Mouse (Mus musculus): ENCODE results near the gene Micu1.

Micu1 gene

GRCm38 (mm10) chr10:59721555-59721954 lies 19.3 kb downstream of the Micu1 start:
- DNase-seq (ENCODE audit: low spot score), result no peak

- no peak for DNase-seq (ENCODE audit: low spot score)
These were observed 22.4 kb downstream of the Micu1 start for GRCm38 (mm10) chr10:59724634-59725033.

GRCm38 (mm10) chr10:59727251-59727650 lies 25.0 kb downstream of the Micu1 start:
- no peak for DNase-seq (ENCODE audit: low spot score)

- no peak for DNase-seq (ENCODE audit: low spot score)
These were observed 27.0 kb downstream of the Micu1 start for GRCm38 (mm10) chr10:59729261-59729660.

GRCm38 (mm10) chr10:59729842-59730241 lies 27.6 kb downstream of the Micu1 start:
- DNase-seq (ENCODE audit: low spot score), result no peak

- DNase-seq (ENCODE audit: low spot score), result no peak
These were observed 33.8 kb downstream of the Micu1 start for GRCm38 (mm10) chr10:59736027-59736598.

- DNase-seq (ENCODE audit: low spot score), result no peak
These were observed 39.2 kb downstream of the Micu1 start for GRCm38 (mm10) chr10:59741448-59741847.

- no peak for DNase-seq (ENCODE audit: low spot score)
These were observed 41.1 kb downstream of the Micu1 start for GRCm38 (mm10) chr10:59743397-59743796.

- DNase-seq (ENCODE audit: low spot score), result no peak
These were observed 41.7 kb downstream of the Micu1 start for GRCm38 (mm10) chr10:59743969-59744368.

- DNase-seq (ENCODE audit: low spot score), result no peak
These were observed 45.1 kb downstream of the Micu1 start for GRCm38 (mm10) chr10:59747334-59747733.

- no peak for DNase-seq (ENCODE audit: low spot score)
These were observed 46.5 kb downstream of the Micu1 start for GRCm38 (mm10) chr10:59748699-59749200.

GRCm38 (mm10) chr10:59753538-59754069 lies 51.3 kb downstream of the Micu1 start:
- DNase-seq (ENCODE audit: low spot score), result no peak

GRCm38 (mm10) chr10:59754104-59754503 lies 51.8 kb downstream of the Micu1 start:
- DNase-seq (ENCODE audit: low spot score), result no peak

GRCm38 (mm10) chr10:59754901-59755300 lies 52.6 kb downstream of the Micu1 start:
- DNase-seq (ENCODE audit: low spot score), result no peak

- DNase-seq (ENCODE audit: low spot score), result no peak
These were observed 53.4 kb downstream of the Micu1 start for GRCm38 (mm10) chr10:59755681-59756080.

- no peak for DNase-seq (ENCODE audit: low spot score)
These were observed 53.8 kb downstream of the Micu1 start for GRCm38 (mm10) chr10:59756090-59756489.

- no peak for DNase-seq (ENCODE audit: low spot score)
These were observed 54.3 kb downstream of the Micu1 start for GRCm38 (mm10) chr10:59756570-59756969.

GRCm38 (mm10) chr10:59764781-59765180 lies 62.5 kb downstream of the Micu1 start:
- no peak for DNase-seq (ENCODE audit: low spot score)

GRCm38 (mm10) chr10:59768369-59769079 lies 66.2 kb downstream of the Micu1 start:
- DNase-seq (ENCODE audit: low spot score), result no peak

GRCm38 (mm10) chr10:59771375-59772048 lies 69.2 kb downstream of the Micu1 start:
- DNase-seq (ENCODE audit: low spot score), result no peak

- DNase-seq (ENCODE audit: low spot score), result no peak
These were observed 69.7 kb downstream of the Micu1 start for GRCm38 (mm10) chr10:59772049-59772397.

- DNase-seq (ENCODE audit: low spot score), result no peak
These were observed 71.3 kb downstream of the Micu1 start for GRCm38 (mm10) chr10:59773441-59774140.

Measured in ovary, adult 18-20 months (tissue).